Mouse (Mus musculus) intestine, embryonic 14.5 days (tissue): ENCODE measurements around the gene Ank. TPM values are rescaled to one million over a fixed set of nuclear protein-coding genes. Genes with fewer than 3 reads are reported as not detected.

Experiments
- ATAC-seq: fragments of 200-750 bp; cut with Nextera tagmentation; replicated peaks from 2 replicates; pipeline ENCODE4 v1.8.0; 2017; ENCODE audit warnings: low read depth, moderate number of reproducible peaks, moderate TSS enrichment, moderate library complexity; ENCODE audit not compliant: low FRiP score, low TSS enrichment
- DNase-seq: peaks from one replicate; pipeline ENCODE4 v3.0.0-alpha.2; 2018; ENCODE audit warnings: low spot score
- H3K27ac ChIP-seq: fragments of 300-500 bp; sonication (generic); 2 replicates; pipeline ENCODE4 v1.5.1; 2014; ENCODE audit warnings: low read depth, mild to moderate bottlenecking, control low read depth
- H3K27me3 ChIP-seq: fragments of 300-500 bp; sonication (generic); replicated peaks from 2 replicates; pipeline ENCODE4 v1.6.1; 2014; ENCODE audit warnings: low read length, control low read depth; ENCODE audit not compliant: control insufficient read depth, insufficient read depth
- H3K36me3 ChIP-seq: fragments of 300-500 bp; sonication (generic); 2 replicates; pipeline ENCODE4 v1.6.1; 2014; ENCODE audit warnings: low read length, control low read depth; ENCODE audit not compliant: control insufficient read depth, insufficient read depth
- H3K4me1 ChIP-seq: fragments of 300-500 bp; sonication (generic); replicated peaks from 2 replicates; pipeline ENCODE4 v1.6.1; 2014; ENCODE audit warnings: low read length, control low read depth, mixed read lengths; ENCODE audit not compliant: control insufficient read depth, insufficient read depth
- H3K4me2 ChIP-seq: fragments of 300-500 bp; sonication (generic); 2 replicates; pipeline ENCODE4 v1.6.1; 2014; ENCODE audit warnings: low read length
- H3K4me3 ChIP-seq: fragments of 300-500 bp; sonication (generic); 2 replicates; pipeline ENCODE4 v1.5.1; 2014; ENCODE audit warnings: low read depth, low read length, control low read depth, mixed read lengths
- H3K9ac ChIP-seq: fragments of 300-500 bp; sonication (generic); 2 replicates; pipeline ENCODE4 v1.6.1; 2014; ENCODE audit warnings: mild to moderate bottlenecking, low read length
- H3K9me3 ChIP-seq: fragments of 300-500 bp; sonication (generic); 2 replicates; pipeline ENCODE4 v1.6.1; 2016; ENCODE audit warnings: low read length, control low read depth; ENCODE audit not compliant: control insufficient read depth
- WGBS: fragments of 180-500 bp; shearing (Covaris S2); extraction: QIAGEN DNeasy Blood & Tissue Kit; methylation state at CpG from one replicate; pipeline ENCODE4 v1.1.7; 2014; 5-methylcytosine and 5-hydroxymethylcytosine counted together
- microRNA-seq: library from miRNA; unstranded; fragments of <30 nt; microRNA quantifications from one replicate; pipeline ENCODE4, GENCODE M21; 2016
- polyA plus RNA-seq: library from polyadenylated mRNA; unstranded; fragments of >200 nt; fragmentation: Nextera tagmentation; extraction: Ambion mirVana; gene quantifications from 2 replicates; pipeline ENCODE4 v1.2.1, GENCODE M21; 2014

Gene Ank
- polyA plus RNA-seq, 1 experiment from 2014 or later = 16.5 TPM

GRCm38 (mm10) chr15:27642895-27643294 is 176.4 kb downstream of the Ank start:
- Histone ChIP-seq H3K36me3 (no peaks in the 10 kb centered on the region), H3K9me3 (no peaks in the 10 kb centered on the region), H3K27ac (no peak overlapping the region), H3K4me2 (no peak overlapping the region), H3K4me3 (no peak overlapping the region), H3K27me3 (no peaks in the 10 kb centered on the region), H3K4me1 (no peaks in the 10 kb centered on the region), H3K9ac (no peak overlapping the region)
- WGBS = 87% methylated on average over 3 of the region's 3 CpGs
- no peak for ATAC-seq
- no peak for DNase-seq

Small RNAs within 50 kb of the gene (microRNA-seq; reads per million reads assigned to microRNA genes)
- 0.25 reads per million for gene Mir7117

Other genes with a start within 250 kb of the Ank start
- gene Otulin, start 164.0 kb downstream of the Ank start, polyA plus RNA-seq = 36.4 and 46.1 TPM in 2 replicates
- 7.4 and 10.4 TPM in 2 replicates for gene Otulinl, start 214.9 kb downstream of the Ank start, polyA plus RNA-seq